Mouse (Mus musculus) CH12.LX (cell line): Measurements from ENCODE around the gene Elob.

Source experiments
- CTCF ChIP-seq, 2 experiments: IDR thresholded peaks in 1 of 2; conservative IDR thresholded peaks in 1 of 2; 2 replicates each; pipeline ENCODE4 v1.5.1; 2011 to 2012; ENCODE audit warnings: low read depth in 2 of 2, low read length in 2 of 2, improper control_type of control experiment in 1 of 2, inconsistent platforms in 1 of 2, mild to moderate bottlenecking in 1 of 2, moderate library complexity in 1 of 2
- POLR2A ChIP-seq: IDR thresholded peaks from 2 replicates; pipeline ENCODE4 v1.6.1; 2011; ENCODE audit warnings: low read depth, mild to moderate bottlenecking, improper control_type of control experiment, low read length
- POLR2AphosphoS2 ChIP-seq: IDR thresholded peaks from 2 replicates; pipeline ENCODE4 v1.6.1; 2011; ENCODE audit warnings: low read depth, low read length, improper control_type of control experiment
- TBP ChIP-seq: conservative IDR thresholded peaks from 2 replicates; pipeline ENCODE4 v1.6.1; 2011; ENCODE audit warnings: low read depth, low read length, improper control_type of control experiment

DNA sequence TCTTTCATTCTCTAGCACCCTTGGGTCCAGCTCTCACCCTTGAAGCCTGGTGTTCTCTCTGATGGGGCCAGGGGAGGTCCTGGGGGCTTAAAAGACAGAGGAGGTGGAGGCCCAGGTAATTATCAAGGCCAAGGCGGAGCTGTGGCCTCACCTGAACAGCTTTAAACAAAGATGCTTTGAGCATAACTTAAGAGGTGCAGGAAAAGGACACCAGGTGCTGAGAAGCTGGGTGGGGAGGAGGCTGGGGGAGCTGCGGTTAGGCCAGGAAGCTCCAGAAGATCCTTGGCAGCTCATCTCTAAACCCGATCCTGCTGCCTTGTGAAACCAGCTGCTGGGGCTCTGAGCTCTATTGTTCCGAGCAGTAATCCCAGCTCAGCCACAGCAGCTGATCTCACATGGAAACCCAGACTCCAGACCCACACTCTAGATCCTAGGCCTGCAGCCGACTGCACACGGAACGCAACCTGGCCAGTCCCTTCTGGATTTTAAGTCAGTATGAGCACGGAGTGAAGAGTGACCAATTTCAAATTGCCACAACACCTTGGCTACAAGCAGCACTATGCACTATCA lies 7.2 kb upstream of the Elob start, which contains the start of gene Prss33:
- TF ChIP-seq CTCF (conservative IDR thresholded peaks at IDR 0.05 in 1 of 2, IDR thresholded peaks at IDR 0.05 in 1 of 2; ENCODE audit: low read depth in 2 of 2, low read length in 2 of 2) (no peak), POLR2AphosphoS2 (no peak), TBP (no peak), POLR2A (no peak)
